Mouse (Mus musculus) intestine, postnatal 0 days (tissue): Measurements from ENCODE around the gene Gzmf. TPM values are rescaled to one million over a fixed set of nuclear protein-coding genes. Genes with fewer than 3 reads are reported as not detected.
A peak's percentile ranks its signal among the peaks of the same experiment; 100 is the strongest.
"Not testable (repeated sequence)": the region's sequence is repeated elsewhere in the genome, so short reads cannot be mapped to it uniquely, and the experiment has no call there.

Experiments
- ATAC-seq: fragments of 200-750 bp; cut with Nextera tagmentation; 2 replicates; pipeline ENCODE4 v1.8.0; 2017; ENCODE audit warnings: mild to moderate bottlenecking, moderate TSS enrichment, moderate library complexity
- H3K27ac ChIP-seq: fragments of 300-500 bp; sonication (generic); 2 replicates; pipeline ENCODE4 v1.5.1; 2014; ENCODE audit warnings: mild to moderate bottlenecking, low read depth, low read length, moderate library complexity
- H3K27me3 ChIP-seq: fragments of 300-500 bp; sonication (generic); replicated peaks from 2 replicates; pipeline ENCODE4 v1.6.1; 2014; ENCODE audit warnings: low read length, mixed read lengths; ENCODE audit not compliant: control insufficient read depth, insufficient read depth
- H3K36me3 ChIP-seq: fragments of 300-500 bp; sonication (generic); 2 replicates; pipeline ENCODE4 v1.6.1; 2014; ENCODE audit warnings: mild to moderate bottlenecking, moderate library complexity; ENCODE audit not compliant: control insufficient read depth, insufficient read depth
- H3K4me1 ChIP-seq: fragments of 300-500 bp; sonication (generic); replicated peaks from 2 replicates; pipeline ENCODE4 v1.6.1; 2014; ENCODE audit warnings: antibody characterized with exemption, low read length, mixed read lengths; ENCODE audit not compliant: control insufficient read depth, insufficient read depth
- H3K4me2 ChIP-seq: fragments of 300-500 bp; sonication (generic); replicated peaks from 2 replicates; pipeline ENCODE4 v1.6.1; 2014; ENCODE audit warnings: low read depth, mild to moderate bottlenecking, moderate library complexity
- H3K4me3 ChIP-seq: fragments of 300-500 bp; sonication (generic); 2 replicates; pipeline ENCODE4 v1.5.1; 2014; ENCODE audit warnings: low read depth, low read length
- H3K9ac ChIP-seq: fragments of 300-500 bp; sonication (generic); 2 replicates; pipeline ENCODE4 v1.6.1; 2014; ENCODE audit warnings: mild to moderate bottlenecking, low read depth, low read length
- H3K9me3 ChIP-seq: fragments of 300-500 bp; sonication (generic); 2 replicates; pipeline ENCODE4 v1.6.1; 2016; ENCODE audit warnings: mixed run types; ENCODE audit not compliant: control insufficient read depth
- CTCF ChIP-seq: sonication (generic); IDR thresholded peaks from 2 replicates; pipeline ENCODE4 v1.5.1; 2016; ENCODE audit warnings: low read depth, mild to moderate bottlenecking, control low read depth, antibody characterized with exemption, moderate library complexity
- WGBS: fragments of 180-500 bp; shearing (Covaris S2); extraction: QIAGEN DNeasy Blood & Tissue Kit; methylation state at CpG from one replicate; pipeline ENCODE4 v1.1.7; 2014; 5-methylcytosine and 5-hydroxymethylcytosine counted together
- polyA plus RNA-seq: library from polyadenylated mRNA; unstranded; fragments of >200 nt; fragmentation: Nextera tagmentation; extraction: Ambion mirVana; gene quantifications from 2 replicates; pipeline ENCODE4 v1.2.1, GENCODE M21; 2015

The Gzmf gene
- polyA plus RNA-seq: not detected in 2 replicates

GRCm38 (mm10) chr14:56211317-56211716 is at the start of gene Gzmf:
Gene Gzmf (minus strand): TSS chr14:56211417.
- no peak for ATAC-seq
- H3K4me2 ChIP-seq: no peak within 1 kb of the TSS
- H3K9me3 ChIP-seq: no peaks in the 10 kb centered on the region
- H3K4me1 ChIP-seq: no peaks in the 10 kb centered on the region
- no peaks in the 10 kb centered on the region for H3K27me3 ChIP-seq
- 91% methylated on average over 4 of the region's 4 CpGs for WGBS
- no peak for TF ChIP-seq CTCF
- no peak within 1 kb of the TSS for H3K9ac ChIP-seq
- no peaks in the 10 kb centered on the region for H3K36me3 ChIP-seq
- H3K4me3 ChIP-seq: no peak within 1 kb of the TSS
- no peak within 1 kb of the TSS for H3K27ac ChIP-seq

DNA sequence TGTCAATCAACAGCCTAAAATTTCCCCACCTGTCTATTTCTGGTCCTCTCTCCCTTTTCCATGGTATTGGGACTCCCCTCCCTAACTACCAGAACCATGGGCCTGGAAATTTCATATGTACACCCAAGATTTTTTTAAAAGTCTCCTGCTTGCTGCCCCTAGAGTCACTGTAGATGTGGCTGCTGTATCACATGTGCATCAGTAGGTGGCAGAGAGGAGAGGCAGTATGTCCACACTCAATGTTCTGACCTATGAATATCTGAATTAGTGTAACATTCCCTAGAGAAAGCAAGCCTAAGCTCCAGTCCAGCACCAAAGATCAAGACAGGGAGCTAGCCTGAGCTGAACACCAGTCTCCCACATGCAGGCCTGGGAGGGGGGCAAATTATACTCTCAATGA is 29.2 kb upstream of the Gzmf start:
- no peaks in the 10 kb centered on the region for H3K9me3 ChIP-seq
- TF ChIP-seq CTCF: peak; percentile 54
- no peaks in the 10 kb centered on the region for H3K4me1 ChIP-seq
- no peaks in the 10 kb centered on the region for H3K36me3 ChIP-seq
- H3K27me3 ChIP-seq: no peaks in the 10 kb centered on the region
- no peak for ATAC-seq
- no peak overlapping the region for H3K4me2 ChIP-seq
- no peak overlapping the region for H3K4me3 ChIP-seq
- H3K27ac ChIP-seq: no peak overlapping the region
- H3K9ac ChIP-seq: no peak overlapping the region

GRCm38 (mm10) chr14:56234556-56234955 is 23.3 kb upstream of the Gzmf start, which contains the start of gene Gzmc:
Gene Gzmc (minus strand): TSS chr14:56234656.
- H3K27ac ChIP-seq: no peak within 1 kb of the TSS
- H3K27me3 ChIP-seq: no peaks in the 10 kb centered on the region
- TF ChIP-seq CTCF: no peak
- H3K9ac ChIP-seq: no peak within 1 kb of the TSS
- no peaks in the 10 kb centered on the region for H3K9me3 ChIP-seq
- 73% methylated on average over 2 of the region's 2 CpGs for WGBS
- no peaks in the 10 kb centered on the region for H3K4me1 ChIP-seq
- H3K4me2 ChIP-seq: no peak within 1 kb of the TSS
- no peak for ATAC-seq
- H3K36me3 ChIP-seq: no peaks in the 10 kb centered on the region
- H3K4me3 ChIP-seq: no peak within 1 kb of the TSS

DNA sequence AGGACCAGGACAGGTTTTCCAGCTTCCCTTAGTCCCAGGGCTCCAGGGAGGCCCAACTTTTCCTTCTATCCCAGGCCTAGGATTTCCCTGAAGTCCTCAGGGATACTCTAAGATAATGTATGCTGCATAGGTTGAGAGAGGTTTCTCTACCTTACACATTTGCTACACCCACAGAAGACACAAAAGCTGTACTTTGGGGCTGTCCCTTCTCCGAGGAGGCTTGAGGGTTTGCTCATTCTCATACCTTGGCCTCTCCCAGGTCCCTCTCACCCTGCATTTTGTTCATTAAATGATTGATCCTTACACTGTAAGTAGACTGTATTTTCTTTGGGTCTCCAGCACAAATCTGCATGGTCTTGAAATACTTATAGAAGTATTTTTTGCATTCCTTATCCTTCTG is 5.6 kb downstream of the Gzmf start:
- Histone ChIP-seq H3K4me1 (no peaks in the 10 kb centered on the region), H3K9me3 (no peaks in the 10 kb centered on the region), H3K4me2 (no peak overlapping the region), H3K4me3 (no peak overlapping the region), H3K27ac (no peak overlapping the region), H3K27me3 (no peaks in the 10 kb centered on the region), H3K9ac (no peak overlapping the region), H3K36me3 (no peaks in the 10 kb centered on the region)
- ATAC-seq: no peak
- TF ChIP-seq CTCF: no peak
- WGBS: 96% methylated on average over 1 of the region's 1 CpGs

DNA sequence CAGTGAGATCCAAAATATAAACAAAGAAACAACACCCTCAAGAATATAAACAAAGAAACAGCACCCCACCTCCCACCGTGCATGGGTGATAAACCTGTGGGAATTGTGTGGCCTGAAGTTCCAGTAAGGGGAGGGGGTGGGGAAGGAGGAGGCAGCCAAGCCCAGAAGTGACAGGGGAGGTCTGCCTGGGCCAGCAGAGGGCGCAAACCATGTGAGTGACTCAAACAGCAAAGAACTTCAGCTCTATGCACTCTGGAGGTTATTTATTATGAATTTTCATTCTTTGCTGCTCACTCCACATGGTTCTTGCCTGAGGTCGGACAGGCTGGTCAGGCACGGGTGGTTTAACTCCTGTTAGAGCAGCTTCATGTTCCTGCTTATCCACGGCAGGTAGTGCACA is 6.2 kb downstream of the Gzmf start:
- not testable (repeated sequence) for H3K36me3 ChIP-seq, ATAC-seq

GRCm38 (mm10) chr14:56203975-56204374 is 7.2 kb downstream of the Gzmf start:
- no peak for ATAC-seq
- Histone ChIP-seq H3K4me2 (no peak overlapping the region), H3K36me3 (no peaks in the 10 kb centered on the region), H3K27me3 (no peaks in the 10 kb centered on the region), H3K4me1 (no peaks in the 10 kb centered on the region), H3K27ac (no peak overlapping the region), H3K9me3 (no peaks in the 10 kb centered on the region), H3K9ac (no peak overlapping the region), H3K4me3 (no peak overlapping the region)
- WGBS: 4% methylated on average over 2 of the region's 2 CpGs
- peak; percentile 91 for TF ChIP-seq CTCF

More for the DNA sequence above, 6.2 kb downstream of the Gzmf start:
- not testable (repeated sequence) for H3K27me3 ChIP-seq, H3K4me1 ChIP-seq, H3K27ac ChIP-seq, H3K4me3 ChIP-seq, H3K9me3 ChIP-seq, H3K9ac ChIP-seq, H3K4me2 ChIP-seq
- 32% methylated on average over 5 of the region's 5 CpGs for WGBS
- peak; percentile 68 for TF ChIP-seq CTCF

- H3K4me1 ChIP-seq: no peaks in the 10 kb centered on the region
- peak; percentile 39 for TF ChIP-seq CTCF
- H3K9me3 ChIP-seq: no peaks in the 10 kb centered on the region
- H3K27me3 ChIP-seq: no peaks in the 10 kb centered on the region
- H3K4me2 ChIP-seq: no peak overlapping the region
- H3K4me3 ChIP-seq: no peak overlapping the region
- no peak for ATAC-seq
- H3K36me3 ChIP-seq: no peaks in the 10 kb centered on the region
- WGBS: 52% methylated on average over 6 of the region's 6 CpGs
- no peak overlapping the region for H3K9ac ChIP-seq
- no peak overlapping the region for H3K27ac ChIP-seq
Observed at GRCm38 (mm10) chr14:56186946-56187345, 24.3 kb downstream of the Gzmf start.
